Mouse (Mus musculus): ENCODE results near the gene Lrrc31. TPM values are rescaled to one million over a fixed set of nuclear protein-coding genes. Genes with fewer than 3 reads are reported as not detected.
"Not testable (repeated sequence)": the region's sequence is repeated elsewhere in the genome, so short reads cannot be mapped to it uniquely, and the experiment has no call there.

Gene Lrrc31
- not detected in 2 replicates for polyA plus RNA-seq (2014; fragmentation: Nextera tagmentation; extraction: Ambion mirVana)

DNA sequence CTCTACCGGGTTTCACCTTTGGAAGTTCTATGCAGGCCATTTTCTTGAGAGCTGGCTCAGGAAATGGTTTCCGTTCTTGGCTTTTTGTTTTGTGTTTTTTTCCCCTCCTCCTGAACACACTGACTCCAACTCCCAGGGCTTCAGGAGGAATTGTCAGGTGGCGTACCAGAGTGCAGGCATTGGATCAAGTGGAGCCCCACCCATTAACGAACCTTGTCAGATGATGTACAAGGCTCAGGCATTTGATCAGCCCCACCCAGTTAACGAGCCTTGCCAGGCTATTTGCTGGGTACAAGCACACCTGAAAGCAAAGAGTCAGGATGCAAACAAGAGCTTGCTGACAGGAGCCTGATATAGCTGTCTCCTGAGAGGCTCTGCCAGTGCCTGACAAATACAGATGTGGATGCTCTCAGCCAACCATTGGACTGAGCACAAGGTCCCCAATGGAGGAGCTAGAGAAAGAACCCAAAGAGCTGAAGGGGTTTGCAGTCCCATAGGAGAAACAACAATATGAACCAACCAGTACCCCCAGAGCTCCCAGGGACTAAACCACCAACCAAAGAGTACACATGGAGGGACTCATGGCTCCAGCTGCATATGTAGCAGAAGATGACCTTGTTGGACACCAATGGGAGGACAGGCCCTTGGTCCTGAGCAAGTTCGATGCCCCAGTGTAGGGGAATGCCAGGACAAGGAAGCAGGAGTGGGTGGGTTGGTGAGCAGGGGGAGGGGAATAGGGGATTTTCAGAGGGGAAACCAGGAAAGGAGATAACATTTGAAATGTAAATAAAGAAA lies at the start of gene Lrrc31:
TSS of gene Lrrc31 (minus strand) at position 133 of the 795 bp plus-strand sequence.
- H3K4me3 ChIP-seq (replicated peaks; ENCODE audit: low read depth, low read length); H3K27me3 ChIP-seq (ENCODE audit: control insufficient read depth, insufficient read depth, low read length); DNase-seq; ATAC-seq (ENCODE audit: low FRiP score, low TSS enrichment); H3K36me3 ChIP-seq (ENCODE audit: control insufficient read depth, insufficient read depth, low read length); H3K9ac ChIP-seq (replicated peaks; ENCODE audit: low read length); H3K9me3 ChIP-seq (ENCODE audit: control insufficient read depth, low read length); H3K4me2 ChIP-seq (ENCODE audit: low read length); H3K27ac ChIP-seq (replicated peaks; ENCODE audit: low read depth, low read length); H3K4me1 ChIP-seq (ENCODE audit: control insufficient read depth, insufficient read depth, low read length): not testable (repeated sequence)
- 87% methylated on average over 6 of the region's 6 CpGs for WGBS

DNA sequence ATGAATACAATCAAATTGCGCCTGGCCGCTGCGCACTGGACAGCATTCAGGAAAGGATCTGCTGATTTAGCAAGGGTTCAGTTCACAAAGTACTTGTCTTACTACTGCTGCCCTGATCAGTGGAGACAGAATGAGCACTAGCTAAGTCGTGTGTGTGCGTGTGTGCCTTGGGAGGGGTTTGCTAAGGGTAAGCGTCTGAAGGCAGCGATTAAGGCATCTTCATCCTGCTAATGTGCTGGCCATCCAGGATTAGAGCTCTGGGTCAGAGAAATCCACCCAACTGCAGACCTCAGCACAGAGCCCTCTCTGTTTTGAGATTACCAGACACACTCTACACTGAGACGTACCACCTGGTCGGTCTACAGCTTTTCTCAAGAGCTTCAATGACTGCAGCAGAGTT lies 48.7 kb upstream of the Lrrc31 start:
- no peak for DNase-seq
- Histone ChIP-seq H3K4me3 (replicated peaks; ENCODE audit: low read depth, low read length) (no peak overlapping the region), H3K27ac (replicated peaks; ENCODE audit: low read depth, low read length) (no peak overlapping the region), H3K9ac (replicated peaks; ENCODE audit: low read length) (no peak overlapping the region), H3K36me3 (ENCODE audit: control insufficient read depth, insufficient read depth, low read length) (no peaks in the 10 kb centered on the region), H3K4me2 (ENCODE audit: low read length) (no peak overlapping the region), H3K4me1 (ENCODE audit: control insufficient read depth, insufficient read depth, low read length) (no peaks in the 10 kb centered on the region), H3K27me3 (ENCODE audit: control insufficient read depth, insufficient read depth, low read length) (no peaks in the 10 kb centered on the region), H3K9me3 (ENCODE audit: control insufficient read depth, low read length) (no peaks in the 10 kb centered on the region)
- 90% methylated on average over 9 of the region's 9 CpGs for WGBS
- ATAC-seq (ENCODE audit: low FRiP score, low TSS enrichment): no peak

DNA sequence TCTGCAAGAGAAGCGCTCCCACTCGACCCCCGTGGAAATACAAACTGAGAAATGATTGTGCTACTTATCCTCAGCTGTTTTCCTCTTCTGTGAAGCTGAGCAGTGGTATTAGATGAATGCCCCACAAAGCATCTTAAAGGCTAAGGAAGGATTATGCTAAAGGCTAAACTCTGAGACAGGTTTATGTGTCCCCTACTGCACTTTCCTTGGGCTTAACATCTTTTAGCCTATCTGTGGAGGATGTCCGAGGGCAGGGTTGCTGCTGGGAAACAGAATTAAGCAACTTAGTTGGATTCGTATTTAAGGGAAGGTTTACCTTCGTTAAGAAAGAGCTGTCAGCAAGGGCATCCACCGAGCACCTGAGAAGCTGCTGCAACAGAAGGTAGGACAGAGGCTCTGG lies 46.4 kb upstream of the Lrrc31 start, which contains the start of gene Samd7:
TSS of gene Samd7 (plus strand) at position 288 of the 400 bp plus-strand sequence.
- Histone ChIP-seq H3K4me2 (ENCODE audit: low read length) (no peak within 1 kb of the TSS), H3K4me1 (ENCODE audit: control insufficient read depth, insufficient read depth, low read length) (no peaks in the 10 kb centered on the region), H3K27me3 (ENCODE audit: control insufficient read depth, insufficient read depth, low read length) (no peaks in the 10 kb centered on the region), H3K9ac (replicated peaks; ENCODE audit: low read length) (no peak within 1 kb of the TSS), H3K9me3 (ENCODE audit: control insufficient read depth, low read length) (no peaks in the 10 kb centered on the region), H3K27ac (replicated peaks; ENCODE audit: low read depth, low read length) (no peak within 1 kb of the TSS), H3K36me3 (ENCODE audit: control insufficient read depth, insufficient read depth, low read length) (no peaks in the 10 kb centered on the region), H3K4me3 (replicated peaks; ENCODE audit: low read depth, low read length) (no peak within 1 kb of the TSS)
- 79% methylated on average over 7 of the region's 7 CpGs for WGBS
- DNase-seq (no peak), ATAC-seq (ENCODE audit: low FRiP score, low TSS enrichment) (no peak)

DNA sequence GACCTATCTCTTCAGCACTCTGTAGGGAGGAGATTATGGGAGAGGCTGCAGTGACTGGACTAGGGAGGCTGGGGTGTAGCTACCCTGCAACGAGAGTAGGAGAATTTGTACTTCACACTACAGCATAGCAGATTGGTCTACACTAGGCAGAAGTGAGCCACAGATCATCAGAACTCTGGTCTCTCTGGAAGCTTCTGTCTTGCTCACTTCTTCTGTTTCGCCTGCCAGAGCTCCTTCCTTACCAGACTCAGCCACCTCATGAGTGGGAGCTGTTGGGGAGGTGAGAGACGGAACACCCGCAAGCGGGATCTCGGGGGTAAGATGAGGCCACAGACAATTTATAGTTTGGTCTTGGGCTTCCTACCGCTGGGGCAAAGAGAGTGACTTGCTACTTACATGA lies 43.2 kb upstream of the Lrrc31 start:
- Histone ChIP-seq H3K4me1 (ENCODE audit: control insufficient read depth, insufficient read depth, low read length) (no peaks in the 10 kb centered on the region), H3K4me3 (replicated peaks; ENCODE audit: low read depth, low read length) (no peak overlapping the region), H3K4me2 (ENCODE audit: low read length) (no peak overlapping the region), H3K27me3 (ENCODE audit: control insufficient read depth, insufficient read depth, low read length) (no peaks in the 10 kb centered on the region), H3K9ac (replicated peaks; ENCODE audit: low read length) (no peak overlapping the region), H3K27ac (replicated peaks; ENCODE audit: low read depth, low read length) (no peak overlapping the region), H3K9me3 (ENCODE audit: control insufficient read depth, low read length) (no peaks in the 10 kb centered on the region), H3K36me3 (ENCODE audit: control insufficient read depth, insufficient read depth, low read length) (no peaks in the 10 kb centered on the region)
- ATAC-seq (ENCODE audit: low FRiP score, low TSS enrichment) (no peak), DNase-seq (no peak)
- WGBS: 92% methylated on average over 7 of the region's 7 CpGs

DNA sequence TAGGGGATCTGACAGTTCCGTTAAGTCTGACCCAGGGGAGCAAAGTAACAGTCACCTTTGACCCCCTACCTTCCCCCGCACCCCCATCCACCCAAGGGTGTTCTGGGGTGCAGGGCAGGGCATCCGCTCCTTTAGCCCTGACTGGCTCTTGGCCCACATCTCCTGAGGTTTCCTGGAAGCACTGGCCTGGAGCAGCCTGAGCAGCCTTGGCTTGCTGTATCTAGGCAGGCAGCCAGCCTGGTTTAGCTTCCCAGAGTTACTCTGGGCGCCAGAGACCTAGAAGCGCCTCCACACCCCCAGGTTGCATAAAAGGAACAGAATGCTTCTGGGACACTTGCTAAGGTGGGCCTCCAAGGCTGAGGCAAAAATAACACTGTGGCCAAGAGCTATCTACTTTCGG lies 41.7 kb upstream of the Lrrc31 start:
- no peak overlapping the region for H3K4me2 ChIP-seq (ENCODE audit: low read length)
- WGBS: 90% methylated on average over 6 of the region's 6 CpGs
- H3K9me3 ChIP-seq (ENCODE audit: control insufficient read depth, low read length): no peaks in the 10 kb centered on the region
- ATAC-seq (ENCODE audit: low FRiP score, low TSS enrichment): no peak
- H3K36me3 ChIP-seq (ENCODE audit: control insufficient read depth, insufficient read depth, low read length): no peaks in the 10 kb centered on the region
- H3K27me3 ChIP-seq (ENCODE audit: control insufficient read depth, insufficient read depth, low read length): no peaks in the 10 kb centered on the region
- H3K9ac ChIP-seq (replicated peaks; ENCODE audit: low read length): no peak overlapping the region
- H3K27ac ChIP-seq (replicated peaks; ENCODE audit: low read depth, low read length): no peak overlapping the region
- H3K4me3 ChIP-seq (replicated peaks; ENCODE audit: low read depth, low read length): no peak overlapping the region
- no peak for DNase-seq
- peaks cover 5% of the 10 kb centered on the region; the same call in 1 of the 2 replicates for H3K4me1 ChIP-seq (ENCODE audit: control insufficient read depth, insufficient read depth, low read length)

DNA sequence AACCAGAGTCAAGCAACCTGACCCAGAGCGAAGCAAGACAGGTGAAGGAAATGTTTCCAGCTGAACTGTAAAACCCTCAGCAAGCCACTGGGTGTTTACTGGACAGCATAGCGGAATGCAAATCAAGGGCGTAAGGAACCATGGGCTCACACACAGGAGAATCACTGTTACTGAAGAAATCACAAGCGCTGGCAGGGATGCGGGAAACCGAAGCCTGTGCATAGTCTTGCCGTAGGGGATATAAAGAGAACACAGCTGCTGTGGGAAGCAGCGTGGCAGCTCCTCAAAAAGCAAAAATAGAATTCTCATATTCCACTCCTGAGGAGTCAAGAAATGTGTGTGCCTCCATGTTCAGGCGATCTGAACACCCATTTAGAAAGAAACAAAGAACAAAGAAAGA lies 37.2 kb upstream of the Lrrc31 start:
- ATAC-seq (ENCODE audit: low FRiP score, low TSS enrichment) (no peak), DNase-seq (peak; percentile 47)
- Histone ChIP-seq H3K27ac (replicated peaks; ENCODE audit: low read depth, low read length) (0 out of 2 replicates have a peak overlapping the region, but pooled peaks have one; percentile 1), H3K4me3 (replicated peaks; ENCODE audit: low read depth, low read length) (no peak overlapping the region), H3K9me3 (ENCODE audit: control insufficient read depth, low read length) (no peaks in the 10 kb centered on the region), H3K4me1 (ENCODE audit: control insufficient read depth, insufficient read depth, low read length) (peaks cover 5% of the 10 kb centered on the region; the same call in 1 of the 2 replicates), H3K4me2 (ENCODE audit: low read length) (peak overlapping the region; percentile 29), H3K27me3 (ENCODE audit: control insufficient read depth, insufficient read depth, low read length) (no peaks in the 10 kb centered on the region), H3K36me3 (ENCODE audit: control insufficient read depth, insufficient read depth, low read length) (no peaks in the 10 kb centered on the region), H3K9ac (replicated peaks; ENCODE audit: low read length) (0 out of 2 replicates have a peak overlapping the region, but pooled peaks have one; percentile 14)
- 47% methylated on average over 9 of the region's 9 CpGs for WGBS

DNA sequence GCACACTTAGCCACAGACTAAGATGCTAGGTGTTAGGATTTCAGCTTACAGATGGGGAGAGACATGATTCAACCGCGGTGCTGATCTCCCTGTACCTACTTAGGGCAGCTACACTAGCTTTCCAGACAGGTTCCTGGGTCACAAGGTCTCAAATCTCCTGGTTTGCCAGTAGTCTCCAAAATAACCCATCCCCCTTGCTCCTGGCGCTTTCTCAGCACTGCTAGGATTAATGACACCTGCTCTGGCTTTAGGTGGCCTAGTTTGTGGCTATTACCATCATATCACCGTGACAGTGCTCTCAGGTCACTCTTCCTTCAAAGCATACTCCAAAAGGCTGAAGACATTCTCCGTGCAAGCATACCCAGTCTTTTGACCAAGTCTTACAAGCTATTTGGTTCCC lies 29.4 kb upstream of the Lrrc31 start:
- Histone ChIP-seq H3K27me3 (ENCODE audit: control insufficient read depth, insufficient read depth, low read length) (no peaks in the 10 kb centered on the region), H3K4me1 (ENCODE audit: control insufficient read depth, insufficient read depth, low read length) (no peaks in the 10 kb centered on the region), H3K9me3 (ENCODE audit: control insufficient read depth, low read length) (no peaks in the 10 kb centered on the region), H3K36me3 (ENCODE audit: control insufficient read depth, insufficient read depth, low read length) (no peaks in the 10 kb centered on the region), H3K27ac (replicated peaks; ENCODE audit: low read depth, low read length) (no peak overlapping the region), H3K9ac (replicated peaks; ENCODE audit: low read length) (no peak overlapping the region), H3K4me2 (ENCODE audit: low read length) (no peak overlapping the region), H3K4me3 (replicated peaks; ENCODE audit: low read depth, low read length) (no peak overlapping the region)
- WGBS: 89% methylated on average over 5 of the region's 5 CpGs
- no peak for ATAC-seq (ENCODE audit: low FRiP score, low TSS enrichment)
- DNase-seq: no peak

DNA sequence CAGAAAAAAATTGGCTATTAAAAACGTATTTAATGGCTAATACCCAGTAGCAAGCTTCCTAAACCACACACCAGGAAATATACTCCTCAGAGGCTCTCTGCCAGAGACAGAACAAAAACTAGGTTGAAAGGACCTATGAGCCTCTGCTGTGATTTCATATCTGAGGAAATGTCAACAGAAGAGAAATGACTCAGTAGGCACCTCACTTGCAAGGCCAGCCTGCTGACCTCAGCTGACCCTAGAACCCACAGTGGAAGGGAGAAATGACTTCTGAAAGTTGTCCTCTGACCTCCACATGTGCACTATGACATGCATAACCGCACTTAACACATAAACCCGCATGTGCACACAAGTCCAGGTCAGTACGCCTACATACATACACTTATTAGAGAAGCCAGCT lies 27.6 kb upstream of the Lrrc31 start:
- WGBS: 84% methylated on average over 4 of the region's 4 CpGs
- Histone ChIP-seq H3K4me1 (ENCODE audit: control insufficient read depth, insufficient read depth, low read length) (no peaks in the 10 kb centered on the region), H3K27ac (replicated peaks; ENCODE audit: low read depth, low read length) (no peak overlapping the region), H3K27me3 (ENCODE audit: control insufficient read depth, insufficient read depth, low read length) (no peaks in the 10 kb centered on the region), H3K4me3 (replicated peaks; ENCODE audit: low read depth, low read length) (no peak overlapping the region), H3K36me3 (ENCODE audit: control insufficient read depth, insufficient read depth, low read length) (no peaks in the 10 kb centered on the region), H3K9ac (replicated peaks; ENCODE audit: low read length) (no peak overlapping the region), H3K4me2 (ENCODE audit: low read length) (no peak overlapping the region), H3K9me3 (ENCODE audit: control insufficient read depth, low read length) (no peaks in the 10 kb centered on the region)
- ATAC-seq (ENCODE audit: low FRiP score, low TSS enrichment) (no peak), DNase-seq (no peak)

DNA sequence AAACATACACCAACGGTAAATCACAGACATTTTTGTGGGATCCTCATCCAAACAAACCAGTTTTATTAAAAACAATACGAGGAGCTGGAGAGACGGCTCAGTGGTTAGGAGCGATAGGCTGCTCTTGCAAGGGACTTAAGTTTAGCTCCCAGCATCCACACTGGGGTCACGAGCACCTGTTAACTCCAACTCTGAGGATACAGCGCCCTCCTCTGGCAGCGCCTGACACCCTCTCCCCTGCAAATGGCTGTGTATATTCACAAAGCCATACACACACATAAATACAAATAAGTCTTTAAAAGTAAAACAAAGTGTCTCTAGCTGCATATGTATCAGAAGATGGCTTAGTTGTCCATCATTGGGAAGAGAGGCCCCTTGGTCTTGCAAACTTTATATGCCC lies 25.9 kb upstream of the Lrrc31 start:
- Histone ChIP-seq H3K9me3 (ENCODE audit: control insufficient read depth, low read length) (no peaks in the 10 kb centered on the region), H3K4me2 (ENCODE audit: low read length) (no peak overlapping the region), H3K4me3 (replicated peaks; ENCODE audit: low read depth, low read length) (no peak overlapping the region), H3K36me3 (ENCODE audit: control insufficient read depth, insufficient read depth, low read length) (no peaks in the 10 kb centered on the region), H3K4me1 (ENCODE audit: control insufficient read depth, insufficient read depth, low read length) (no peaks in the 10 kb centered on the region), H3K9ac (replicated peaks; ENCODE audit: low read length) (no peak overlapping the region), H3K27me3 (ENCODE audit: control insufficient read depth, insufficient read depth, low read length) (no peaks in the 10 kb centered on the region), H3K27ac (replicated peaks; ENCODE audit: low read depth, low read length) (no peak overlapping the region)
- DNase-seq: no peak
- no peak for ATAC-seq (ENCODE audit: low FRiP score, low TSS enrichment)
- WGBS: 84% methylated on average over 7 of the region's 7 CpGs
